Mouse (Mus musculus): Measurements from ENCODE around the gene Dnase1l2. TPM values are rescaled to one million over a fixed set of nuclear protein-coding genes. Genes with fewer than 3 reads are reported as not detected.

Dnase1l2 gene
- polyA plus RNA-seq, 1 experiment from 2014 or later = 1.4 TPM

DNA sequence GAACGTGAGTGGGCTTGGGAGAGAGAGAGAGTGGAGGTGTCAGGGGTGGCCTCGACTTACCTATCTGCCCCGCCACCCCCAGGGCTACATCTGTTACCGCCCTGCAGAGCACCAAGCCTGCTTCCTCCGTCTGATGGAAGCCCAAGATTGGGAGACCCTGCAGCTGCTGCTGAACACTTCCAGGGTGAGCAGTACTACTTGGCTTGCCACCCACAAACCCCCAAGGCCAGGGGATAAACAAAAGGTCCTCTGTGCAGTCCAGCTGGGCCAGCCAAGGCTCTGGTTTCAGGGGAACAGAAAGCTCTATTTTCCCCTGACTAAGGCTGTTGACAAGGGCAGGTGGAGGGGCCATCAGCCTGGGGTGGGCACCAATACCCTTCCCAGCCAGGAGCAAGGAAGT, 31.7 kb upstream of the Dnase1l2 start:
- Histone ChIP-seq H3K4me1 (ENCODE audit: insufficient read depth, low read depth, low read length) (peaks cover 28% of the 10 kb centered on the region; the same call in 1 of the 2 replicates), H3K36me3 (ENCODE audit: insufficient read depth, low read length) (peaks cover 17% of the 10 kb centered on the region; the same call in 1 of the 2 replicates), H3K27me3 (replicated peaks; ENCODE audit: insufficient read depth, low read length) (no peaks in the 10 kb centered on the region), H3K9me3 (ENCODE audit: low read length) (no peaks in the 10 kb centered on the region), H3K4me2 (replicated peaks; ENCODE audit: low read depth, low read length) (no peak overlapping the region), H3K9ac (replicated peaks; ENCODE audit: low read depth) (no peak overlapping the region), H3K4me3 (ENCODE audit: low read depth, low read length) (no peak overlapping the region), H3K27ac (ENCODE audit: low read length) (no peak overlapping the region)
- ATAC-seq = no peak
- WGBS = 83% methylated on average over 5 of the region's 5 CpGs
- no peak for DNase-seq (ENCODE audit: low spot score)
- TF ChIP-seq CTCF (IDR thresholded peaks at IDR 0.05) (no peak), EP300 (IDR thresholded peaks at IDR 0.05) (no peak)

DNA sequence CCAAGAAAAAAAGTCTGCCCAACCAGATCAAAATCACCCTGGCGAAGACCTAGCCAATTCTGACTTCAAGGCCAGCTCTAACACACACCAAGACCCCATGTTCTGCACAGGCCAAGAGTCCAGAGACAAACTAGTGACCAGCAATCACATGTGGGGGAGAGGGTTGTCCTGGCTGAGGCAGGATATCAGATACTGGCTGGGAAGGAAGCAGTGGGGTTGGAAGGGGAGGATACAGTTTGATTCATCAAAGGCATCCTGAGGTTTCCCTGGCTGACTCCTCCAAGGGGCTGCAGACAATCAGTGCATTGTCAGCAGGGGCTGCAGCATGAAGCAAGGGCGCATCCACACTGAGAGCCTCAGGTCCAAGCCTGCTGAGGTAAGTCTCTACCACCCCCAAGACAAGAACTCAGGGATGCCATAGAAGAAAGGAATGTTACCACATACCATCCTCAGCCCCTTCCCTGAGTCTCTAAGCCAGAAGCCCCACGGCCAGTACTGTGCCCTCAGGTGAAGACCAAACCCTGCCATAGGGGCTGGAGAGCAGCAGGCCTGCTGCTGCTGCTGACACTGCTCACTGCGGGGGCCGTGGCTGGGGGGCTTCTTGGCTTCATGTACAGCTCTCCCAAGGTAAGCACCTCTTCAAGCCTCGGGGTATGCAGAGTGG, 30.8 kb upstream of the Dnase1l2 start, which contains the start of gene Bricd5:
Bricd5 (plus strand) TSS at position 273 of the 664 bp plus-strand sequence.
- H3K36me3 ChIP-seq (ENCODE audit: insufficient read depth, low read length) = peaks cover 17% of the 10 kb centered on the region; the same call in 1 of the 2 replicates
- H3K9ac ChIP-seq (replicated peaks; ENCODE audit: low read depth) = no peak within 1 kb of the TSS
- H3K27me3 ChIP-seq (replicated peaks; ENCODE audit: insufficient read depth, low read length) = no peaks in the 10 kb centered on the region
- 73% methylated on average over 6 of the region's 6 CpGs for WGBS
- no peak within 1 kb of the TSS for H3K4me2 ChIP-seq (replicated peaks; ENCODE audit: low read depth, low read length)
- H3K4me3 ChIP-seq (ENCODE audit: low read depth, low read length) = no peak within 1 kb of the TSS
- ATAC-seq (no peak), DNase-seq (ENCODE audit: low spot score) (no peak)
- no peaks in the 10 kb centered on the region for H3K9me3 ChIP-seq (ENCODE audit: low read length)
- peaks cover 28% of the 10 kb centered on the region; the same call in 1 of the 2 replicates for H3K4me1 ChIP-seq (ENCODE audit: insufficient read depth, low read depth, low read length)
- H3K27ac ChIP-seq (ENCODE audit: low read length) = no peak within 1 kb of the TSS
- TF ChIP-seq CTCF (IDR thresholded peaks at IDR 0.05) (no peak), EP300 (IDR thresholded peaks at IDR 0.05) (no peak)

GRCm38 (mm10) chr17:24472512-24472911, 29.6 kb upstream of the Dnase1l2 start:
- Histone ChIP-seq H3K9me3 (ENCODE audit: low read length) (no peaks in the 10 kb centered on the region), H3K27me3 (replicated peaks; ENCODE audit: insufficient read depth, low read length) (no peaks in the 10 kb centered on the region), H3K9ac (replicated peaks; ENCODE audit: low read depth) (no peak overlapping the region), H3K27ac (ENCODE audit: low read length) (no peak overlapping the region), H3K36me3 (ENCODE audit: insufficient read depth, low read length) (peaks cover 17% of the 10 kb centered on the region; the same call in 1 of the 2 replicates), H3K4me2 (replicated peaks; ENCODE audit: low read depth, low read length) (no peak overlapping the region), H3K4me3 (ENCODE audit: low read depth, low read length) (no peak overlapping the region), H3K4me1 (ENCODE audit: insufficient read depth, low read depth, low read length) (peaks cover 20% of the 10 kb centered on the region; the same call in 1 of the 2 replicates)
- no peak for TF ChIP-seq CTCF (IDR thresholded peaks at IDR 0.05)
- no peak for TF ChIP-seq EP300 (IDR thresholded peaks at IDR 0.05)
- WGBS = 56% methylated on average over 4 of the region's 4 CpGs
- DNase-seq (ENCODE audit: low spot score) (peak; percentile 67), ATAC-seq (no peak)

- DNase-seq (ENCODE audit: low spot score) (peak; percentile 46), ATAC-seq (peak; percentile 43)
- Histone ChIP-seq H3K9ac (replicated peaks; ENCODE audit: low read depth) (peak overlapping the region; percentile 64), H3K9me3 (ENCODE audit: low read length) (no peaks in the 10 kb centered on the region), H3K4me2 (replicated peaks; ENCODE audit: low read depth, low read length) (peak overlapping the region; percentile 85), H3K4me1 (ENCODE audit: insufficient read depth, low read depth, low read length) (peaks cover 20% of the 10 kb centered on the region; the same call in 1 of the 2 replicates), H3K27me3 (replicated peaks; ENCODE audit: insufficient read depth, low read length) (no peaks in the 10 kb centered on the region), H3K36me3 (ENCODE audit: insufficient read depth, low read length) (peaks cover 12% of the 10 kb centered on the region; the same call in 1 of the 2 replicates), H3K4me3 (ENCODE audit: low read depth, low read length) (peak overlapping the region; percentile 73), H3K27ac (ENCODE audit: low read length) (peak overlapping the region; percentile 75)
- TF ChIP-seq CTCF (IDR thresholded peaks at IDR 0.05) (no peak), EP300 (IDR thresholded peaks at IDR 0.05) (no peak)
- under 1% methylated on average over 64 of the region's 68 CpGs for WGBS
These were observed 28.0 kb upstream of the Dnase1l2 start for GRCm38 (mm10) chr17:24470701-24471527.

DNA sequence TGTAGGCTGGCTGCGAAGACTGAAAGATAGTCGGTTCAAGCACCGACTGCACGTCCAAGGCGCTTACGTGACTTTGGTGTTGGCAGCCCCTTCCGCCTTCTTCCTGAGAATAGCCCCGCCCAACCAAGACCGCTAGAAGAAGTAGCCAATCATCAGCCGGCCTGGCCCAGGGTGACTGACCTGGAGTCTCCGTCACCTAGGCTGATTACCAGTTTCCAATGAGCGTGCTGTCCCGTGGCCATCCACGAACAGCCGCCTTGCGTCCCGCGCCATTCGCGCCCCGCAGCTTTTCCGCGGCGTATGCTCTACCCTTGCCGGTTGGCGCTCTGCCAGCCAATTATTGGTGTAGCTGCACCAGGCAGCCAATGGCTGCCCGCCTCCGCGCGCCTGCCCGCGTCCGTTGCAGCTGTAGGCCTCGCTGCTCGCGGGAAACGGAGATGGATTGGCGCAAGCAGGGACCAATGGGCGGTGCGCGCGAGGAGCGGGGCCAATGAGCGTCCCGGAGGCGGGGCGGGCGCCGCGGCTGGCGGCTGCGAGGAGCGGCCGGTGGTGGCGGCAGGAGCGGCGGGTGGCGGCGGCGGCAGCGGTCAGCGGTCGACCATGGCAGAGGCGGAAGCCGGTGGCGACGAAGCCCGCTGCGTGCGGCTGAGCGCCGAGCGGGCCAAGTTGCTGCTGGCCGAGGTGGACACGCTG, 27.2 kb upstream of the Dnase1l2 start, which contains the start of the genes E4f1 and Pgp:
E4f1 (minus strand) TSS at position 404 of the 693 bp plus-strand sequence.
Pgp (plus strand) TSS at position 483 of the 693 bp plus-strand sequence.
- under 1% methylated on average over 61 of the region's 75 CpGs for WGBS
- Histone ChIP-seq H3K27ac (ENCODE audit: low read length) (peak within 1 kb of the TSS; percentile 75), H3K4me2 (replicated peaks; ENCODE audit: low read depth, low read length) (peak within 1 kb of the TSS; percentile 85), H3K4me3 (ENCODE audit: low read depth, low read length) (peak within 1 kb of the TSS; percentile 73), H3K4me1 (ENCODE audit: insufficient read depth, low read depth, low read length) (peaks cover 20% of the 10 kb centered on the region; the same call in 1 of the 2 replicates), H3K9ac (replicated peaks; ENCODE audit: low read depth) (peak within 1 kb of the TSS; percentile 64), H3K27me3 (replicated peaks; ENCODE audit: insufficient read depth, low read length) (no peaks in the 10 kb centered on the region), H3K36me3 (ENCODE audit: insufficient read depth, low read length) (0 out of 2 replicates have a peak, but pooled peaks cover 4% of the 10 kb centered on the region), H3K9me3 (ENCODE audit: low read length) (no peaks in the 10 kb centered on the region)
- TF ChIP-seq CTCF (IDR thresholded peaks at IDR 0.05) (peak; percentile 19; the same call in 1 of the 2 replicates), EP300 (IDR thresholded peaks at IDR 0.05) (no peak)
- DNase-seq (ENCODE audit: low spot score) (peak; percentile 99), ATAC-seq (peak; percentile 99)
